Mouse (Mus musculus): Measurements from ENCODE around the gene Abcb4. TPM values are rescaled to one million over a fixed set of nuclear protein-coding genes. Genes with fewer than 3 reads are reported as not detected.

Abcb4 gene
- polyA plus RNA-seq, 1 experiment from 2014 or later, result 0.46 TPM

- Histone ChIP-seq H3K4me1 (no peaks in the 10 kb centered on the region), H3K27ac (no peak overlapping the region), H3K9ac (no peak overlapping the region), H3K36me3 (replicated peaks) (no peaks in the 10 kb centered on the region), H3K27me3 (replicated peaks) (no peaks in the 10 kb centered on the region), H3K4me3 (no peak overlapping the region), H3K9me3 (no peaks in the 10 kb centered on the region), H3K4me2 (no peak overlapping the region)
- 79% methylated on average over 5 of the region's 5 CpGs for WGBS
- ATAC-seq (replicated peaks), result no peak
These were observed 15.7 kb upstream of the Abcb4 start for GRCm38 (mm10) chr5:8877800-8878199.

DNA sequence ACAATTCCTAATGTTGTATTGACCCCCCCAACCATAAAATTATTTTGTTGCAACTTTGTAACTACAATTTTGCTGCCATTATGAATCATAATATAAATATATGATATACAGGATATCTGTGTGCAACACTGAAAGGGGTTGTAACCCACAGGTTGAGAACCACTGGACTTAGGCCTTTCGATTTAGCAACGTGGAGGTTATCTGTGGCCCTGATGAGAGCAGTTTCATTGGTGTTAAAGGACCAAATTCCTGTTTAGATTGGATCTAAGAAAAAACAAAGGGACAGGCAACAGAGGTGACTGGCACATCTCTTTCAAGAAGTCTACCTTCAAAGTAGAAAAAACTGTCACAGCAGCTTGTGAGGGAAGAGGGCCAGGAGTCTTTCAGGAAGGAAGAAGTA lies 7.7 kb upstream of the Abcb4 start:
- Histone ChIP-seq H3K4me1 (no peaks in the 10 kb centered on the region), H3K4me3 (no peak overlapping the region), H3K9ac (no peak overlapping the region), H3K36me3 (replicated peaks) (no peaks in the 10 kb centered on the region), H3K27me3 (replicated peaks) (no peaks in the 10 kb centered on the region), H3K9me3 (no peaks in the 10 kb centered on the region), H3K27ac (no peak overlapping the region), H3K4me2 (no peak overlapping the region)
- ATAC-seq (replicated peaks), result no peak
- 85% methylated on average over 2 of the region's 2 CpGs for WGBS

DNA sequence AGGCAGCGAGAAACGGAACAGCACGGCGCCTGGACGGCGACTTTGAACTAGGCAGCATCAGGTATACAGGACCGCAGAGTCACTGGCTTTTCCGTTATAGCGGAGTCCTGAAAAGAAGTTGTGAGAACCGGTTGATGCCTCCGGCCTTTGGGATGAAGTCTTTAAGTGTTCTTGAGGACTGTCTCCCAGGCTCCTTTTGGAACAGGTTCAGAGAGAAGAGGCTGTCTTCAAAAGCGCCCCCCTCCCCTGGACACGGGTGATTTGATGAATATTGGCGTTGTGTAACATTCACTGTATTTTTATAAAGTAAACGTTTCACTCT lies 548 bp downstream of the Abcb4 start:
- Histone ChIP-seq H3K4me1 (peaks cover 13% of the 10 kb centered on the region), H3K9ac (peak overlapping the region; percentile 53), H3K27me3 (replicated peaks) (no peaks in the 10 kb centered on the region; the same call in 1 of the 2 replicates), H3K4me2 (peak overlapping the region; percentile 95), H3K27ac (no peak overlapping the region), H3K4me3 (peak overlapping the region; percentile 49), H3K36me3 (replicated peaks) (no peaks in the 10 kb centered on the region), H3K9me3 (no peaks in the 10 kb centered on the region)
- WGBS, result 8% methylated on average over 15 of the region's 15 CpGs
- ATAC-seq (replicated peaks), result no peak

DNA sequence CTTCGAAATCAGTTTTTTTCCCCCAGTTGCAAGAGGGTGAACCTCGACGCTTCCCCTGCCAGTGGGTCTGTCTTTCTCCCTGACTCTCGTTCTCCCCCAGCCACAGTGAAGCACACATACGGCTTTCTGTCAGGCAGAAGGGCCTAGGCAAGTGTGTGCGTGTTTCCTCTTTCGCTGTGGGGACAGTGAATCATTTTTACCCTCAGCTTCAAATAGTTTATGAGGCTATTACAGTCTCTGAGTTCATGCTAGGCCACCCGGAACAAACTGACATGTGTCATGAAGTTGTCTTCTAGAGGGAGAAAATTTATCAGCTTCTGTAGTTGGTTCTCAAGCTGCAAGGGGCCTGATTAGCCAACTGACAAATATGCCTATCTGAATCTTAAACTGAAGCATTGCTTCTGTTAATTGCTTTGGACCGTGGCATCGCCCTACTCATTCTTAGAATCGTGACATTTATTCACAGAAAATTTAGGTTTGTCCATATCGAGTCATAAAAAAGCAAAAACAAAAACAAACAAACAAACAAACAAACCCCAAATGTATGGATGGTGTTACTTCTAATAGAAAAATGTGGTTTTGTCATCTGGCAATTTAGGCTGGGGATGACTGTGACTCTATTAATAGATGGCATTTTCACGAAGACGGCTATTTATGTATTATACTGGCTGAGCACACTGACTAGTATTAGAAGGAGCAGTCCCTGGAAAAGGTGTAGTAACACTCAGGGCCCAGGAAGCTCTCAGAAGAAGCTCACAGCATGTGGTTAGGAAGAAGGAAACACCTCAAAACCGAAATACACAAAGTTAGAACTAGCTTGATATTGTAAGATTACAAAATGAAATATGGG lies 1.3 kb downstream of the Abcb4 start:
- Histone ChIP-seq H3K4me1 (peaks cover 13% of the 10 kb centered on the region), H3K9ac (no peak overlapping the region), H3K9me3 (no peaks in the 10 kb centered on the region), H3K27ac (no peak overlapping the region), H3K36me3 (replicated peaks) (no peaks in the 10 kb centered on the region), H3K4me3 (no peak overlapping the region), H3K4me2 (peak overlapping the region; percentile 95; the same call in 1 of the 2 replicates), H3K27me3 (replicated peaks) (no peaks in the 10 kb centered on the region; the same call in 1 of the 2 replicates)
- ATAC-seq (replicated peaks), result no peak
- 74% methylated on average over 15 of the region's 15 CpGs for WGBS

- H3K9ac ChIP-seq, result no peak overlapping the region
- no peaks in the 10 kb centered on the region for H3K9me3 ChIP-seq
- H3K4me1 ChIP-seq, result peaks cover 13% of the 10 kb centered on the region
- no peak overlapping the region for H3K4me2 ChIP-seq
- no peak for ATAC-seq (replicated peaks)
- no peak overlapping the region for H3K27ac ChIP-seq
- H3K36me3 ChIP-seq (replicated peaks), result no peaks in the 10 kb centered on the region
- WGBS, result 83% methylated on average over 1 of the region's 1 CpGs
- H3K27me3 ChIP-seq (replicated peaks), result no peaks in the 10 kb centered on the region; the same call in 1 of the 2 replicates
- H3K4me3 ChIP-seq, result no peak overlapping the region
These were observed 2.7 kb downstream of the Abcb4 start for GRCm38 (mm10) chr5:8896198-8896597.

DNA sequence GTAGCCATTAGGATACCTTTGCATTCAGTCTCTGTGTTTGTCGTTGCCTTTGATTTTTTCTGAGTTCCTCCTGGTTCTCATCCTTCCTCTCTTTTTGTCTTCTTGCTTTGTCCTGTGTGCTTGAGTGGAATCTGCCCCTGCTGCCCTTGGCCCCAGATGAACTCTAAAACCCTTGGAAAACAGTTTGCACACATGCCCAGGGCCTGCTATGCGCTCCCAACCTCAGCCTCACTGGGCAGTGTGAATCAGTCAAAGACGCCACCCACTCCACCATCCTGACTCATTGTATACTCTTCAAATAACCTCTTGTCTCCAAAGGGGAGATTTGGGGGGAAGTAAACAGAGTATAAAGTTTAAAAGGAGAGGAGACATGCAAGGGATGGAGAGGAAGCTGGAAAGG lies 4.7 kb downstream of the Abcb4 start:
- no peak overlapping the region for H3K9ac ChIP-seq
- no peaks in the 10 kb centered on the region for H3K36me3 ChIP-seq (replicated peaks)
- no peaks in the 10 kb centered on the region for H3K9me3 ChIP-seq
- no peak for ATAC-seq (replicated peaks)
- peaks cover 6% of the 10 kb centered on the region for H3K4me1 ChIP-seq
- 70% methylated on average over 3 of the region's 3 CpGs for WGBS
- H3K4me3 ChIP-seq, result no peak overlapping the region
- H3K27ac ChIP-seq, result no peak overlapping the region
- H3K27me3 ChIP-seq (replicated peaks), result no peaks in the 10 kb centered on the region; the same call in 1 of the 2 replicates
- no peak overlapping the region for H3K4me2 ChIP-seq

GRCm38 (mm10) chr5:8901001-8901400 lies 7.5 kb downstream of the Abcb4 start:
- no peak for ATAC-seq (replicated peaks)
- H3K9me3 ChIP-seq, result no peaks in the 10 kb centered on the region
- no peaks in the 10 kb centered on the region for H3K27me3 ChIP-seq (replicated peaks)
- 73% methylated on average over 1 of the region's 1 CpGs for WGBS
- H3K4me3 ChIP-seq, result no peak overlapping the region
- H3K9ac ChIP-seq, result no peak overlapping the region
- no peaks in the 10 kb centered on the region for H3K36me3 ChIP-seq (replicated peaks)
- no peaks in the 10 kb centered on the region for H3K4me1 ChIP-seq
- no peak overlapping the region for H3K4me2 ChIP-seq
- H3K27ac ChIP-seq, result no peak overlapping the region

DNA sequence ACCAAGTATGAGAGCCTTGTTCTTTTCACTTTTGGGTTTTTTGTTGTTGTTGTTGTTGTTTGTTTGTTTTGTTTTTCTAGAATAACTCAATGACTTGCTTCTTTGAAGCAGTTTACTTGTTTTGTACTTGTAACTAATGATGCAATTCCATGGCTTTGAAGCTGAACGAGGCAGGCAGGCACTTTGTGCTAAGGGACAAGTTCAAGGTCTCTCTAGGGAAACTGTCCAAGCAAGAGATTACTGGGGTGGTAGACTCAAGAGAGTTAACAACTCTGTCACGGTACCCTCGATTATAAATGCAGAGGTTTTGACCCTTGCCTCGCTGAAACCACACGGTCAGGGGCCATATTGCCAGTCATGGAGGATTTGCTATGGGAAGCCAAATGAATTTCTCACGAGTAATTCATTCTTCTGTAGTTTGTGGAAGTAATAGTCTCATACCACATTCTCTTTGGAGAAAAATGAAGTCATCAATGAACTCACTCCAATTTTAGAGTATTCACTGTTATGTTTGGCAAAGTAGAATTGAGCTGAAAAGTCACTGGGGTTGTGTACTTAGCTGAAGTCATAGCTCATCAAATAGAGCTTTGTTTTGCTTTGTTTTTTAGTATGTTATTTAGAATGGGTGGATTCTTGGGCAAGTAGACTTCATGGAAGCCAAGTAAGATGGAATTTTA lies 8.8 kb downstream of the Abcb4 start:
- no peak for ATAC-seq (replicated peaks)
- H3K27ac ChIP-seq, result no peak overlapping the region
- no peaks in the 10 kb centered on the region for H3K9me3 ChIP-seq
- no peaks in the 10 kb centered on the region for H3K4me1 ChIP-seq
- no peaks in the 10 kb centered on the region for H3K36me3 ChIP-seq (replicated peaks)
- WGBS, result 59% methylated on average over 6 of the region's 6 CpGs
- no peaks in the 10 kb centered on the region for H3K27me3 ChIP-seq (replicated peaks)
- H3K4me3 ChIP-seq, result no peak overlapping the region
- no peak overlapping the region for H3K4me2 ChIP-seq
- H3K9ac ChIP-seq, result no peak overlapping the region

DNA sequence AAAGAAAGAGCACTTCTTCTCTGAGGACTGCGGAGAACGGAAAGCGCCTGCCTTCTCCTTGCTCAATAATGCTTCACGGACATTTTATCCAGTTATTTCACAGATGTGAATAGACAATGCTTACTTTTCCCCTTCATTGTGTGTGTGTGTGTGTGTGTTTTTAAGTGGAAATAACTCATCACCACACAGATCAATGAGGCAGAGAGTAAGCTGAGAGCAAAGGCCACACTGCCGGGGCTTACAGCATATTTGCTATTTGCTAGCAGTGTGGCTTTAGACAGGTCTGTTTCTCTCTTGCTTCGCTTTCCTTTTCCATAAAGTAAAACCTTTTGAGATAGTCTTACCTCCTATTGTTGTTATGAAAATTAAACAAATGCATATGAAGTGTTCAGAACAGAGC lies 11.0 kb downstream of the Abcb4 start:
- H3K9me3 ChIP-seq, result no peaks in the 10 kb centered on the region
- H3K4me1 ChIP-seq, result no peaks in the 10 kb centered on the region
- H3K27ac ChIP-seq, result no peak overlapping the region
- H3K9ac ChIP-seq, result no peak overlapping the region
- no peak for ATAC-seq (replicated peaks)
- H3K4me2 ChIP-seq, result no peak overlapping the region
- H3K4me3 ChIP-seq, result no peak overlapping the region
- H3K36me3 ChIP-seq (replicated peaks), result no peaks in the 10 kb centered on the region
- WGBS, result 35% methylated on average over 6 of the region's 6 CpGs
- H3K27me3 ChIP-seq (replicated peaks), result no peaks in the 10 kb centered on the region

DNA sequence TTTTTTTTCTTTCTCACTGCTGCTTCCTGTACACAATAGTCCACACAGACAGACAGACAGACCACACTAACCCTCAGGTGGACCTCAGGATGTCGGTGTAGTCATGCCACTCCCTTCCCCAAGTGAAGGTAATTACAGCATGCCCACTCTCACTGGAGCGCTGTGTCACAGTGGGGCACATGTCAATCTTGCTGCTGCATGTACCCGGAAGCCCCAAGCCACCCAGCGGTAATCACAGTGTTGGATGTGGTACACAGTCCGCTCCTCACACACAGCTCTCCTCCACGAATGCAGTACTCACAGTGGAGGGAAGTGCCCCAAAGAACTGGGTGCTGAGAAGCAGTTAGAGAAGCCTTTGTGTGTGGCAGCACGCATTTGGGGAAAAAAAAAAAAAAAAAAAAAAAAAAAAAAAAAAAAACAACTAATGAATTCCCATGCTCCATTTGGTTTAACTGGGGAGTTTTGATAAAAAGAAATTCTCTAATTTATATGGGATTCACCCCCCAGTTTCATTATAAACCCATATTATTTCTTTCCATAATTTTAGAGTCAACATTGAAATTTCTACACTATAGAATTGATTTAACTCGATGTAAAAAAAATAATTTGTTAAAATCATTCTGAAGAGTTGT lies 18.2 kb downstream of the Abcb4 start:
- no peak overlapping the region for H3K4me3 ChIP-seq
- ATAC-seq (replicated peaks), result no peak
- no peaks in the 10 kb centered on the region for H3K9me3 ChIP-seq
- no peak overlapping the region for H3K9ac ChIP-seq
- WGBS, result 83% methylated on average over 8 of the region's 8 CpGs
- H3K27ac ChIP-seq, result no peak overlapping the region
- H3K4me1 ChIP-seq, result no peaks in the 10 kb centered on the region
- H3K4me2 ChIP-seq, result no peak overlapping the region
- H3K27me3 ChIP-seq (replicated peaks), result no peaks in the 10 kb centered on the region
- no peaks in the 10 kb centered on the region for H3K36me3 ChIP-seq (replicated peaks)

DNA sequence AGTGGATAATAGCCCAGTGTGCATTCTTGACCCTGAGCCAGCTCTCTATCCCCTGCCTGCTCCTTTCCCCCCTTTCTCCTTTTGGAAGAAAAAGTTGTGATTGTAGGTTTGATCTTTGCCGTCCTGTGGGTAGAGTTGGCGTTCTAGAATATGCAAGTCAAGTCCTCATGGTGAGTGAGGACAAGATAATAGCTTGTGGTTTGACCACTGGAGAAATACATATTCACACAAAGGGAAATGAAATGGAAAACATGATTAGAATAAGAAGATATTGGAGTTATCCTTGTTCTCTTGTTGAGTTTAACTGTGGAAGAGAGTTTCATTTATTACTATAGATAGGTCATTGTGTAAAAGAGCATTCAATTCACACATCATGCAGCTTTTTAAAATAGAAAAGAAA lies 22.9 kb downstream of the Abcb4 start:
- H3K4me2 ChIP-seq, result no peak overlapping the region
- WGBS, result 90% methylated on average over 2 of the region's 2 CpGs

GRCm38 (mm10) chr5:8917069-8917468 lies 23.6 kb downstream of the Abcb4 start:
- ATAC-seq (replicated peaks), result no peak
- 84% methylated on average over 6 of the region's 6 CpGs for WGBS
- Histone ChIP-seq H3K36me3 (replicated peaks) (no peaks in the 10 kb centered on the region), H3K4me2 (no peak overlapping the region), H3K4me3 (no peak overlapping the region), H3K4me1 (no peaks in the 10 kb centered on the region), H3K27ac (no peak overlapping the region), H3K27me3 (replicated peaks) (no peaks in the 10 kb centered on the region), H3K9ac (no peak overlapping the region), H3K9me3 (no peaks in the 10 kb centered on the region)

More for the DNA sequence above, 22.9 kb downstream of the Abcb4 start:
- H3K27ac ChIP-seq, result no peak overlapping the region
- H3K9ac ChIP-seq, result no peak overlapping the region
- H3K4me3 ChIP-seq, result no peak overlapping the region
- H3K4me1 ChIP-seq, result no peaks in the 10 kb centered on the region
- no peaks in the 10 kb centered on the region for H3K9me3 ChIP-seq
- H3K27me3 ChIP-seq (replicated peaks), result no peaks in the 10 kb centered on the region
- no peak for ATAC-seq (replicated peaks)
- H3K36me3 ChIP-seq (replicated peaks), result no peaks in the 10 kb centered on the region

Measured in midbrain, embryonic 15.5 days (tissue).